In the genomic region with DNA sequence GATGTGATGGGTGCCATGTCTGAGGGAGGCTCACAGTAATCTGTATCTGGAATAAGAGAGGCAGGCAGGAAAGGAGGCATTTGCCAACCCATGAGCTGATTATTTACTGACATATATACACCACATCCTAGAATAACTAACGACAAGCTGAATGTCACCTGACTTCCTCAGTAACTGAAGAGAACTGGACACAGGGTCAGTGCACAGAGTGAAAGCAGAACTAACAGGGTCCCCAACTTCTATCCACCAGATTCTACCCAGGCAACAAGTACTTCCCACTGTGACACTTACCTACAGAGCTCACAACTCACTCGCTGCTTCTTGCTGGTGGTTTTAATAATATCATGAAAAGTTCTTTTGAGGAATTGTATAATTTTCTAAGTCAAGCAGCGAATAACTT, we compare ENCODE assay signal across 27 mouse cellular contexts. TPM values are rescaled to one million over a fixed set of nuclear protein-coding genes. Genes with fewer than 3 reads are reported as not detected.
DNase-seq lines count a peak whose midpoint lies in the region; ATAC-seq and TF ChIP-seq lines count a peak whose summit lies in the region.
"Had no signal": no experiment of that assay in that cellular context is flagged by ENCODE, and none has a peak within 500 bp of the region (broad histone marks: within the 10 kb centered on the region; RNA-seq: fewer than 3 reads in every experiment).

No protein-coding gene starts in this region.

- WGBS in liver, embryonic 16.5 days (ENCODE audit: insufficient replicate concordance): 42% methylated on average over 3 of the region's 3 CpGs
- WGBS in liver, embryonic 12.5 days (ENCODE audit: insufficient replicate concordance): 54% methylated on average over 3 of the region's 3 CpGs

- H3K27ac ChIP-seq in liver, embryonic 16.5 days (ENCODE audit: low read length): no peak overlapping the region
- H3K27ac ChIP-seq in liver, embryonic 12.5 days: no peak overlapping the region
- H3K27ac ChIP-seq in layer of hippocampus, adult 2 months: no peak overlapping the region
- H3K27ac ChIP-seq: embryonic facial prominence, embryonic 12.5 days; midbrain, embryonic 13.5 days; stomach, postnatal 0 days had no signal

- DNase-seq in kidney, postnatal 36 days: no peak
- DNase-seq in layer of hippocampus, adult 2 months (ENCODE audit: low spot score in 2 of 2): no peak
- no peak for DNase-seq in urinary bladder, postnatal 36 days (ENCODE audit: low spot score in 2 of 2)
- DNase-seq: adrenal gland, adult 8-10 months; cerebellum, adult 9-10 months; cerebellum, postnatal 36 days; embryo, embryonic 11 days; heart, postnatal 14 days; kidney, adult 2 months; kidney, postnatal 4 days; layer of hippocampus, postnatal 36 days; lung, embryonic 14.5 days; lung, postnatal 14 days; right cerebral cortex, postnatal 25 days; thymus, adult 18-20 months; thymus, postnatal 36 days had no signal

- no peak overlapping the region for H3K4me3 ChIP-seq in liver, embryonic 16.5 days (ENCODE audit: low read depth, low read length)
- no peak overlapping the region for H3K4me3 ChIP-seq in liver, embryonic 12.5 days
- peak overlapping the region; percentile 10 for H3K4me3 ChIP-seq in megakaryocyte, embryonic 14.5 days (replicated peaks)
- H3K4me3 ChIP-seq in layer of hippocampus, adult 2 months: no peak overlapping the region
- H3K4me3 ChIP-seq: embryonic facial prominence, embryonic 12.5 days; midbrain, embryonic 13.5 days had no signal

- peaks cover 3% of the 10 kb centered on the region for H3K4me1 ChIP-seq in liver, embryonic 16.5 days (ENCODE audit: control insufficient read depth, low read depth, low read length)
- H3K4me1 ChIP-seq in liver, embryonic 12.5 days: peaks cover 32% of the 10 kb centered on the region
- peaks cover 66% of the 10 kb centered on the region for H3K4me1 ChIP-seq in megakaryocyte, embryonic 14.5 days

- H3K27me3 ChIP-seq in liver, embryonic 16.5 days (ENCODE audit: control insufficient read depth, insufficient read depth, low read depth, low read length): no peaks in the 10 kb centered on the region
- H3K27me3 ChIP-seq in liver, embryonic 12.5 days (replicated peaks): no peaks in the 10 kb centered on the region
- H3K27me3 ChIP-seq in megakaryocyte, embryonic 14.5 days (replicated peaks): no peaks in the 10 kb centered on the region
- H3K27me3 ChIP-seq: embryonic facial prominence, embryonic 12.5 days; midbrain, embryonic 13.5 days had no signal

- no peak overlapping the region for H3K9ac ChIP-seq in liver, embryonic 16.5 days (ENCODE audit: low read depth, low read length)
- no peak overlapping the region for H3K9ac ChIP-seq in liver, embryonic 12.5 days
- H3K9ac ChIP-seq: embryonic facial prominence, embryonic 12.5 days; lung, embryonic 14.5 days; midbrain, embryonic 13.5 days had no signal

- H3K9me3 ChIP-seq in liver, embryonic 16.5 days (replicated peaks; ENCODE audit: control insufficient read depth, low read length): no peaks in the 10 kb centered on the region
- H3K9me3 ChIP-seq in liver, embryonic 12.5 days (replicated peaks): no peaks in the 10 kb centered on the region
- no peaks in the 10 kb centered on the region for H3K9me3 ChIP-seq in megakaryocyte, embryonic 14.5 days
- H3K9me3 ChIP-seq: embryonic facial prominence, embryonic 12.5 days; midbrain, embryonic 13.5 days had no signal

- no peak overlapping the region for H3K4me2 ChIP-seq in liver, embryonic 16.5 days (ENCODE audit: low read depth, low read length)
- H3K4me2 ChIP-seq in liver, embryonic 12.5 days: no peak overlapping the region
- H3K4me2 ChIP-seq: embryonic facial prominence, embryonic 12.5 days; lung, embryonic 14.5 days; midbrain, embryonic 13.5 days had no signal

- ATAC-seq in liver, embryonic 16.5 days (ENCODE audit: low read depth): peak; percentile 35; the same call in 1 of the 2 replicates
- no peak for ATAC-seq in liver, embryonic 12.5 days
- peak; percentile 80 for ATAC-seq in common myeloid progenitor, adult 5-6 weeks (replicated peaks; ENCODE audit: low read depth, poor library complexity, severe bottlenecking)
- ATAC-seq: activated CD4-positive, CD25-positive, alpha-beta regulatory T cell, adult 4 months; CD4-positive, CD25-positive, alpha-beta regulatory T cell, adult 4 months; forebrain, embryonic 14.5 days; hindbrain, embryonic 16.5 days; midbrain, embryonic 13.5 days had no signal

- no peaks in the 10 kb centered on the region for H3K36me3 ChIP-seq in liver, embryonic 16.5 days (ENCODE audit: control insufficient read depth, insufficient read depth)
- H3K36me3 ChIP-seq in liver, embryonic 12.5 days: no peaks in the 10 kb centered on the region
- H3K36me3 ChIP-seq in megakaryocyte, embryonic 14.5 days (replicated peaks; ENCODE audit: low read length): no peaks in the 10 kb centered on the region
- H3K36me3 ChIP-seq: embryonic facial prominence, embryonic 12.5 days; midbrain, embryonic 13.5 days had no signal

- no peak for TF ChIP-seq CTCF in layer of hippocampus, adult 2 months (conservative IDR thresholded peaks at IDR 0.05)

RNA-seq across cellular contexts. Expression of a gene that starts 15.3 kb away (rescaled TPM):
- 3.6 and 4.6 TPM in 2 replicates for polyA plus RNA-seq in liver, embryonic 16.5 days (2015; fragmentation: Nextera tagmentation; extraction: Ambion mirVana)
- 9.8 and 10.0 TPM in 2 replicates for polyA plus RNA-seq in liver, embryonic 12.5 days (2016; fragmentation: Nextera tagmentation; extraction: Ambion mirVana)
- total RNA-seq in common myeloid progenitor, adult 5-6 weeks (2017): 25.3 and 56.1 TPM in 2 replicates
- 1.2 and 1.7 TPM in 2 replicates for polyA plus RNA-seq in megakaryocyte, embryonic 14.5 days (2012; ENCODE audit: insufficient read depth, low replicate concordance)
- 10 to 100 TPM; 51.9 to 53.9 TPM for total RNA-seq in layer of hippocampus, adult 2 months (2021)
